Mouse (Mus musculus): Measurements from ENCODE around the gene Cidec. TPM values are rescaled to one million over a fixed set of nuclear protein-coding genes. Genes with fewer than 3 reads are reported as not detected.

The Cidec gene
- polyA plus RNA-seq, 1 experiment from 2014 or later: 31.2 TPM

- Histone ChIP-seq H3K4me3 (ENCODE audit: low read depth, low read length) (no peak overlapping the region), H3K27me3 (ENCODE audit: control insufficient read depth, insufficient read depth, low read length) (no peaks in the 10 kb centered on the region), H3K9me3 (ENCODE audit: control insufficient read depth, low read length) (no peaks in the 10 kb centered on the region), H3K27ac (replicated peaks) (no peak overlapping the region; the same call in 1 of the 2 replicates), H3K9ac (ENCODE audit: low read length) (no peak overlapping the region), H3K36me3 (ENCODE audit: control insufficient read depth, insufficient read depth, low read length) (no peaks in the 10 kb centered on the region), H3K4me2 (replicated peaks; ENCODE audit: low read depth) (no peak overlapping the region), H3K4me1 (replicated peaks; ENCODE audit: control insufficient read depth, insufficient read depth) (0 out of 2 replicates have a peak, but pooled peaks cover 2% of the 10 kb centered on the region)
- ATAC-seq (ENCODE audit: low FRiP score, low TSS enrichment) (no peak), DNase-seq (ENCODE audit: low spot score) (no peak)
- WGBS: 82% methylated on average over 10 of the region's 10 CpGs
- TF ChIP-seq EP300 (optimal IDR thresholded peaks at IDR 0.05) (no peak), CTCF (IDR thresholded peaks at IDR 0.05; ENCODE audit: low read depth) (no peak)
Observed at GRCm38 (mm10) chr6:113478906-113479305, 43.3 kb upstream of the Cidec start.

- Histone ChIP-seq H3K4me2 (replicated peaks; ENCODE audit: low read depth) (no peak overlapping the region), H3K9me3 (ENCODE audit: control insufficient read depth, low read length) (no peaks in the 10 kb centered on the region), H3K27ac (replicated peaks) (no peak overlapping the region), H3K9ac (ENCODE audit: low read length) (no peak overlapping the region), H3K36me3 (ENCODE audit: control insufficient read depth, insufficient read depth, low read length) (no peaks in the 10 kb centered on the region), H3K4me1 (replicated peaks; ENCODE audit: control insufficient read depth, insufficient read depth) (peaks cover 3% of the 10 kb centered on the region), H3K4me3 (ENCODE audit: low read depth, low read length) (no peak overlapping the region), H3K27me3 (ENCODE audit: control insufficient read depth, insufficient read depth, low read length) (no peaks in the 10 kb centered on the region)
- ATAC-seq (ENCODE audit: low FRiP score, low TSS enrichment) (no peak), DNase-seq (ENCODE audit: low spot score) (no peak)
- 17% methylated on average over 7 of the region's 7 CpGs for WGBS
- no peak for TF ChIP-seq EP300 (optimal IDR thresholded peaks at IDR 0.05)
- no peak for TF ChIP-seq CTCF (IDR thresholded peaks at IDR 0.05; ENCODE audit: low read depth)
Observed at GRCm38 (mm10) chr6:113477353-113477752, 41.8 kb upstream of the Cidec start.

- no peak overlapping the region for H3K4me2 ChIP-seq (replicated peaks; ENCODE audit: low read depth)
- H3K4me3 ChIP-seq (ENCODE audit: low read depth, low read length): no peak overlapping the region
- no peaks in the 10 kb centered on the region for H3K27me3 ChIP-seq (ENCODE audit: control insufficient read depth, insufficient read depth, low read length)
- 86% methylated on average over 6 of the region's 6 CpGs for whole genome bisulfite sequencing
- TF ChIP-seq CTCF (IDR thresholded peaks at IDR 0.05; ENCODE audit: low read depth) (no peak), EP300 (optimal IDR thresholded peaks at IDR 0.05) (no peak)
- H3K36me3 ChIP-seq (ENCODE audit: control insufficient read depth, insufficient read depth, low read length): no peaks in the 10 kb centered on the region
- ATAC-seq (ENCODE audit: low FRiP score, low TSS enrichment): no peak
- H3K4me1 ChIP-seq (replicated peaks; ENCODE audit: control insufficient read depth, insufficient read depth): peaks cover 8% of the 10 kb centered on the region
- no peak overlapping the region for H3K9ac ChIP-seq (ENCODE audit: low read length)
- no peaks in the 10 kb centered on the region for H3K9me3 ChIP-seq (ENCODE audit: control insufficient read depth, low read length)
- DNase-seq (ENCODE audit: low spot score): no peak
- H3K27ac ChIP-seq (replicated peaks): no peak overlapping the region
Observed at GRCm38 (mm10) chr6:113473715-113474114, 38.2 kb upstream of the Cidec start.

GRCm38 (mm10) chr6:113473246-113473645 is 37.7 kb upstream of the Cidec start:
- Histone ChIP-seq H3K27ac (replicated peaks) (no peak overlapping the region), H3K9ac (ENCODE audit: low read length) (no peak overlapping the region), H3K4me3 (ENCODE audit: low read depth, low read length) (no peak overlapping the region), H3K27me3 (ENCODE audit: control insufficient read depth, insufficient read depth, low read length) (no peaks in the 10 kb centered on the region), H3K4me1 (replicated peaks; ENCODE audit: control insufficient read depth, insufficient read depth) (peaks cover 8% of the 10 kb centered on the region), H3K36me3 (ENCODE audit: control insufficient read depth, insufficient read depth, low read length) (no peaks in the 10 kb centered on the region), H3K9me3 (ENCODE audit: control insufficient read depth, low read length) (no peaks in the 10 kb centered on the region), H3K4me2 (replicated peaks; ENCODE audit: low read depth) (no peak overlapping the region)
- WGBS: 43% methylated on average over 2 of the region's 2 CpGs
- ATAC-seq (ENCODE audit: low FRiP score, low TSS enrichment) (no peak), DNase-seq (ENCODE audit: low spot score) (no peak)
- no peak for TF ChIP-seq EP300 (optimal IDR thresholded peaks at IDR 0.05)
- TF ChIP-seq CTCF (IDR thresholded peaks at IDR 0.05; ENCODE audit: low read depth): no peak

GRCm38 (mm10) chr6:113472061-113472460 is 36.5 kb upstream of the Cidec start:
- peaks cover 8% of the 10 kb centered on the region for H3K4me1 ChIP-seq (replicated peaks; ENCODE audit: control insufficient read depth, insufficient read depth)
- H3K4me2 ChIP-seq (replicated peaks; ENCODE audit: low read depth): peak overlapping the region; percentile 74
- H3K27ac ChIP-seq (replicated peaks): peak overlapping the region; percentile 94
- 43% methylated on average over 10 of the region's 10 CpGs for WGBS
- H3K9me3 ChIP-seq (ENCODE audit: control insufficient read depth, low read length): no peaks in the 10 kb centered on the region
- H3K4me3 ChIP-seq (ENCODE audit: low read depth, low read length): peak overlapping the region; percentile 44
- H3K36me3 ChIP-seq (ENCODE audit: control insufficient read depth, insufficient read depth, low read length): no peaks in the 10 kb centered on the region
- peak; percentile 58 for TF ChIP-seq CTCF (IDR thresholded peaks at IDR 0.05; ENCODE audit: low read depth)
- no peak for TF ChIP-seq EP300 (optimal IDR thresholded peaks at IDR 0.05)
- H3K27me3 ChIP-seq (ENCODE audit: control insufficient read depth, insufficient read depth, low read length): no peaks in the 10 kb centered on the region
- ATAC-seq (ENCODE audit: low FRiP score, low TSS enrichment) (peak; percentile 50), DNase-seq (ENCODE audit: low spot score) (peak; percentile 69)
- H3K9ac ChIP-seq (ENCODE audit: low read length): peak overlapping the region; percentile 73

- Histone ChIP-seq H3K27me3 (ENCODE audit: control insufficient read depth, insufficient read depth, low read length) (no peaks in the 10 kb centered on the region), H3K9ac (ENCODE audit: low read length) (peak within 1 kb of the TSS; percentile 73), H3K4me3 (ENCODE audit: low read depth, low read length) (peak within 1 kb of the TSS; percentile 44), H3K4me1 (replicated peaks; ENCODE audit: control insufficient read depth, insufficient read depth) (peaks cover 8% of the 10 kb centered on the region), H3K9me3 (ENCODE audit: control insufficient read depth, low read length) (no peaks in the 10 kb centered on the region), H3K4me2 (replicated peaks; ENCODE audit: low read depth) (peak within 1 kb of the TSS; percentile 74), H3K27ac (replicated peaks) (peak within 1 kb of the TSS; percentile 94), H3K36me3 (ENCODE audit: control insufficient read depth, insufficient read depth, low read length) (no peaks in the 10 kb centered on the region)
- ATAC-seq (ENCODE audit: low FRiP score, low TSS enrichment) (peak; percentile 79), DNase-seq (ENCODE audit: low spot score) (peak; percentile 91)
- TF ChIP-seq CTCF (IDR thresholded peaks at IDR 0.05; ENCODE audit: low read depth) (no peak), EP300 (optimal IDR thresholded peaks at IDR 0.05) (no peak)
- WGBS: 20% methylated on average over 11 of the region's 12 CpGs
Observed at GRCm38 (mm10) chr6:113471297-113471936, 35.9 kb upstream of the Cidec start, which contains the start of gene Il17rc. Gene Il17rc (plus strand): TSS chr6:113471427.
